Mouse (Mus musculus) retina, embryonic 14.5 days (tissue): ENCODE results near the gene Hoxa11.

Experiments
- DNase-seq: peaks from one replicate; pipeline ENCODE4 v3.0.0-alpha.2; 2015; ENCODE audit warnings: low spot score

Hoxa11 gene

GRCm38 (mm10) chr6:52206882-52207683 lies 38.5 kb downstream of the Hoxa11 start:
- DNase-seq: no peak

GRCm38 (mm10) chr6:52205638-52206621 lies 39.7 kb downstream of the Hoxa11 start:
- no peak for DNase-seq

GRCm38 (mm10) chr6:52205221-52205620 lies 40.4 kb downstream of the Hoxa11 start:
- no peak for DNase-seq

GRCm38 (mm10) chr6:52204050-52204752 lies 41.4 kb downstream of the Hoxa11 start, which contains the start of gene Hoxa5:
Hoxa5 (minus strand) TSS chr6:52204587.
- DNase-seq: peak; percentile 73

GRCm38 (mm10) chr6:52203371-52204049 lies 42.1 kb downstream of the Hoxa11 start:
- no peak for DNase-seq

GRCm38 (mm10) chr6:52203121-52203370 lies 42.6 kb downstream of the Hoxa11 start:
- no peak for DNase-seq

- DNase-seq: no peak
Measured at GRCm38 (mm10) chr6:52202362-52203120, 43.1 kb downstream of the Hoxa11 start.

GRCm38 (mm10) chr6:52201269-52201668 lies 44.3 kb downstream of the Hoxa11 start:
- no peak for DNase-seq

GRCm38 (mm10) chr6:52200751-52201250 lies 44.8 kb downstream of the Hoxa11 start:
- DNase-seq: no peak

GRCm38 (mm10) chr6:52200073-52200750 lies 45.4 kb downstream of the Hoxa11 start:
- DNase-seq: no peak

- peak; percentile 65 for DNase-seq
Measured at GRCm38 (mm10) chr6:52197271-52197670, 48.3 kb downstream of the Hoxa11 start.

- DNase-seq: no peak
Measured at GRCm38 (mm10) chr6:52196811-52197210, 48.8 kb downstream of the Hoxa11 start.

- DNase-seq: no peak
Measured at GRCm38 (mm10) chr6:52194690-52195089, 50.9 kb downstream of the Hoxa11 start.
